In the genomic region with DNA sequence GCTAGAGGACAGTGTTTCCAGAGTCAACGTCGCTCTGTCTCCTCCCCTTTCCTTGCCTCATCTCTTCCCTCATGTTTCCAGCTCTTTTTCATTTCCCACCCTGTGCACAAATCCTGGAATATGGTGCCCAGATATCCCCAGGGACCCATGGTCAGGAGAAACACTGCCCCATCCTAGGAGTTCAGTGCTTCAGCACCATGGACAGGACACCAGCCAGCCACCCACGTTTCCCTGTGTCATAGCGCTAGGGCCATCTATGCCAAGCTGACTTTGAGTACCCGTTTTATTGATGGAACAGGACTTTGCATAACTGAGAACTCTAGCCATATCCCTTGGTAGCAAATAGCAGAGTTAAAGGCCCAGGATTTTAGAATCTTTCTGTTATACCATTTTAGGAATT, we compare ENCODE assay signal across 10 mouse cellular contexts. TPM values are rescaled to one million over a fixed set of nuclear protein-coding genes. Genes with fewer than 3 reads are reported as not detected.
DNase-seq lines count a peak whose midpoint lies in the region; ATAC-seq and TF ChIP-seq lines count a peak whose summit lies in the region.
"Had no signal": no experiment of that assay in that cellular context is flagged by ENCODE, and none has a peak within 500 bp of the region (broad histone marks: within the 10 kb centered on the region; RNA-seq: fewer than 3 reads in every experiment).

No protein-coding gene starts in this region.

- H3K27me3 ChIP-seq in kidney, embryonic 14.5 days (ENCODE audit: control insufficient read depth, insufficient read depth, low read length), result no peaks in the 10 kb centered on the region
- no peaks in the 10 kb centered on the region for H3K27me3 ChIP-seq in limb, embryonic 14.5 days (ENCODE audit: control insufficient read depth, insufficient read depth, low read length)

- no peaks in the 10 kb centered on the region for H3K4me1 ChIP-seq in kidney, embryonic 14.5 days (ENCODE audit: control insufficient read depth, insufficient read depth, low read length)
- H3K4me1 ChIP-seq in limb, embryonic 14.5 days (ENCODE audit: control insufficient read depth, insufficient read depth, low read length), result no peaks in the 10 kb centered on the region

- H3K9me3 ChIP-seq in kidney, embryonic 14.5 days (ENCODE audit: control insufficient read depth, low read length), result no peaks in the 10 kb centered on the region
- H3K9me3 ChIP-seq in limb, embryonic 14.5 days (ENCODE audit: control insufficient read depth, low read length), result no peaks in the 10 kb centered on the region

- no peak for ATAC-seq in kidney, embryonic 14.5 days (ENCODE audit: low FRiP score, low TSS enrichment)
- ATAC-seq in limb, embryonic 14.5 days (ENCODE audit: low FRiP score, low read depth), result no peak

- TF ChIP-seq CTCF in layer of hippocampus, adult 2 months (conservative IDR thresholded peaks at IDR 0.05), result no peak

- H3K27ac ChIP-seq in kidney, embryonic 14.5 days (ENCODE audit: low read depth, low read length), result no peak overlapping the region
- H3K27ac ChIP-seq in limb, embryonic 14.5 days (replicated peaks; ENCODE audit: low read depth, low read length), result no peak overlapping the region
- H3K27ac ChIP-seq in layer of hippocampus, adult 2 months, result no peak overlapping the region
- H3K27ac ChIP-seq: liver, embryonic 14.5 days had no signal

- H3K36me3 ChIP-seq in kidney, embryonic 14.5 days (ENCODE audit: control insufficient read depth, insufficient read depth, low read length), result no peaks in the 10 kb centered on the region
- H3K36me3 ChIP-seq in limb, embryonic 14.5 days (ENCODE audit: control insufficient read depth, insufficient read depth, low read length), result no peaks in the 10 kb centered on the region

- H3K4me2 ChIP-seq in kidney, embryonic 14.5 days (replicated peaks; ENCODE audit: low read depth, low read length), result no peak overlapping the region
- no peak overlapping the region for H3K4me2 ChIP-seq in limb, embryonic 14.5 days (replicated peaks; ENCODE audit: low read depth, low read length, severe bottlenecking)

- WGBS in kidney, embryonic 14.5 days, result 25% methylated on average over 5 of the region's 5 CpGs
- WGBS in limb, embryonic 14.5 days, result 28% methylated on average over 5 of the region's 5 CpGs

- no peak for TF ChIP-seq POLR2A in limb, embryonic 14.5 days (IDR thresholded peaks at IDR 0.05; ENCODE audit: borderline replicate concordance, extremely low read depth, insufficient read depth, insufficient read length)

- no peak overlapping the region for H3K4me3 ChIP-seq in kidney, embryonic 14.5 days (ENCODE audit: low read length)
- no peak overlapping the region for H3K4me3 ChIP-seq in limb, embryonic 14.5 days (replicated peaks; ENCODE audit: low read length)
- no peak overlapping the region for H3K4me3 ChIP-seq in layer of hippocampus, adult 2 months

- H3K9ac ChIP-seq in kidney, embryonic 14.5 days (ENCODE audit: low read depth, low read length), result no peak overlapping the region
- H3K9ac ChIP-seq in limb, embryonic 14.5 days (ENCODE audit: low read depth, low read length, severe bottlenecking), result no peak overlapping the region
- H3K9ac ChIP-seq: liver, embryonic 14.5 days had no signal

- peak; percentile 67 for DNase-seq in kidney, postnatal 10 days
- peak; percentile 35 for DNase-seq in ZHBTc4 (ENCODE audit: low read depth, low spot score)
- DNase-seq in embryo, embryonic 10 days (ENCODE audit: low spot score), result peak; percentile 77
- DNase-seq in limb, embryonic 14.5 days (ENCODE audit: low spot score), result peak; percentile 38
- no peak for DNase-seq in spleen, adult 18-20 months
- no peak for DNase-seq in layer of hippocampus, adult 2 months (ENCODE audit: low spot score in 2 of 2)
- DNase-seq in gastrocnemius, postnatal 25 days, result no peak

RNA-seq across cellular contexts. Expression of a gene that starts 55.0 kb away (rescaled TPM):
- 0.01 and 0.14 TPM in 2 replicates for polyA plus RNA-seq in kidney, embryonic 14.5 days (2014; fragmentation: Nextera tagmentation; extraction: Ambion mirVana)
- polyA plus RNA-seq in limb, embryonic 14.5 days (2012; rRNA removed), result 0.32 and 0.33 TPM in 2 replicates
- polyA plus RNA-seq in limb, embryonic 14.5 days (2014; fragmentation: Nextera tagmentation; extraction: Ambion mirVana), result 0.07 and 0.22 TPM in 2 replicates
- total RNA-seq in layer of hippocampus, adult 2 months (2021), result 10 to 100 TPM; 43.1 to 48.9 TPM
- total RNA-seq in gastrocnemius, postnatal 25 days (2021), result not detected
- total RNA-seq: MEL had no signal

Comparison
In these comparisons a context has a peak if more than half of its experiments do, and no peak if none do; other contexts are left out.
1. DNase-seq: peak in kidney, postnatal 10 days (single experiment), ZHBTc4 (single experiment), embryo, embryonic 10 days (single experiment) and limb, embryonic 14.5 days (single experiment); none in spleen, adult 18-20 months (0 of 2), layer of hippocampus, adult 2 months (0 of 2) and gastrocnemius, postnatal 25 days (single experiment).
2. RNA of a gene that starts 55.0 kb away (total RNA-seq): 43.1 to 48.9 TPM in layer of hippocampus, adult 2 months; not detected in gastrocnemius, postnatal 25 days; every median in the first group is over 10 times any median in the second.